Mouse (Mus musculus): ENCODE results near the gene Mpzl1. TPM values are rescaled to one million over a fixed set of nuclear protein-coding genes. Genes with fewer than 3 reads are reported as not detected.

Mpzl1 gene
- polyA plus RNA-seq, 2 experiments: 19.4 to 24.6 TPM

DNA sequence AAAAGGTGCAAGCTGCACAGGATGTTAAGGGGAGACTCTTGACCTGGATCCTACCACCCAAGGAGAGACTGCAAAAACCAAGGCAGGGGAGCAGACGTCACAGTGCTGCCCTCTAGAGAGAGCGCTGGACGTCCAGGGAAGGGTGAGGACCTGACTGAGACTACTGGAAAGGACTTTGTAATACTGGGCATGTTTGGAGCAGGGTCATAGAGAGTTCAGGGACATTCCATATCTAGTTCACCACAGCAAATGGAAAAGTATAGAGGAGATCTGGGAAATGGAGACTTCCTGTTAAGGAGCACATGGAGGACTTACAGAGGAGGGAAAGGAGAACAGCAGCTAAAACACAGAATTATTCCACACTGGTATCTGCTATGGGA, 45.3 kb upstream of the Mpzl1 start:
- ATAC-seq (ENCODE audit: insufficient read depth): no peak
- Histone ChIP-seq H3K27ac (no peak overlapping the region), H3K36me3 (replicated peaks; ENCODE audit: control insufficient read depth, insufficient read depth, low read depth) (no peaks in the 10 kb centered on the region), H3K27me3 (ENCODE audit: control insufficient read depth, insufficient read depth, low read length) (no peaks in the 10 kb centered on the region), H3K4me1 (replicated peaks; ENCODE audit: control insufficient read depth in 2 of 2, insufficient read depth in 2 of 2, low read length in 1 of 2) (peaks cover 0 to 7% of the 10 kb centered on the region in 2 experiments; a peak in 1 of 4 replicates), H3K9me3 (ENCODE audit: control insufficient read depth, low read length) (no peaks in the 10 kb centered on the region), H3K9ac (replicated peaks) (no peak overlapping the region), H3K4me3 (ENCODE audit: insufficient read depth in 1 of 2, low read depth in 2 of 2, low read length in 2 of 2) (no peak overlapping the region), H3K4me2 (ENCODE audit: low read depth) (no peak overlapping the region)
- WGBS (ENCODE audit: insufficient replicate concordance): 63% methylated on average over 3 of the region's 3 CpGs
- DNase-seq (ENCODE audit: low read depth in 3 of 3, low spot score in 3 of 3): no peak
- TF ChIP-seq EP300 (IDR thresholded peaks at IDR 0.05; ENCODE audit: low read depth) (no peak), CTCF (IDR thresholded peaks at IDR 0.05; ENCODE audit: low read depth) (no peak)

DNA sequence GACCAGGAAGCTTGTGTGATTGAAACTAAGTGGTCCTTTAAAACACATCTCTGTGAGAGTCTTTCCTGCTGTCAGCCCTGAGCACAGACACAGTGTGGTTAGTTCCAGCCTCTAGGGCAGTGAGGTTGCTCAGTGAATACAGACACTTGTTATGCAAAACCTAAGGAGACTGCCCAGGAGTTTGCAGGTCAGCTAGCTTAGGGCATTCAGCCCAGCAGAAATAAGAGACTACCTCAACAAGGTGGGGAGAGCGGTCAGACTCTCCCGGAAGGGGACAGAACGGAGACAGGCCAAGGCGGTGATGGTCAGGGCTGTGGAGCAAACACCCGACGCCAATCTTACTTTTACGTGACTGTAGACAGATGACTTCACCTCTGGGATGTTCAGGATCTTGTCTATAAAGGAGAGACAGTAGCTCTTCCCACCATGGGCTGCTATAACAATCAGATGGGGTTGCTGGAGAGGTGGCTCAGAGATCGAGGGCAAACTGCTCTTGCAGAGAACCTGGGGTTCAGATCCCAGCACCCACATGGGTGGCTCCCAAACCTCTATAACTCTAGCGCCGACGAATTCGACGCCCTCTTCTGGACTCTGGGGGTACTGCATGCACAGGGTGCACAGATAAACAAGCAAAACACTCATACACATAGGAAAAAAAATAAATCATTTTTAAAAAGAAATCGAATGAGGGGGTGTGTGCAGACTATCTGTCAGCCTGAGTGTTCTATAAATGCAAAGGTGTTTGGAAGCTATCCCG, 44.7 kb upstream of the Mpzl1 start:
- Histone ChIP-seq H3K27me3 (ENCODE audit: control insufficient read depth, insufficient read depth, low read length) (no peaks in the 10 kb centered on the region), H3K9ac (replicated peaks) (no peak overlapping the region), H3K4me2 (ENCODE audit: low read depth) (no peak overlapping the region), H3K9me3 (ENCODE audit: control insufficient read depth, low read length) (no peaks in the 10 kb centered on the region), H3K36me3 (replicated peaks; ENCODE audit: control insufficient read depth, insufficient read depth, low read depth) (no peaks in the 10 kb centered on the region), H3K4me3 (ENCODE audit: insufficient read depth in 1 of 2, low read depth in 2 of 2, low read length in 2 of 2) (no peak overlapping the region), H3K27ac (no peak overlapping the region), H3K4me1 (replicated peaks; ENCODE audit: control insufficient read depth in 2 of 2, insufficient read depth in 2 of 2, low read length in 1 of 2) (peaks cover 0 to 7% of the 10 kb centered on the region in 2 experiments; a peak in 1 of 4 replicates)
- DNase-seq (ENCODE audit: low read depth in 3 of 3, low spot score in 3 of 3) (no peak), ATAC-seq (ENCODE audit: insufficient read depth) (no peak)
- 69% methylated on average over 15 of the region's 15 CpGs for WGBS (ENCODE audit: insufficient replicate concordance)
- TF ChIP-seq EP300 (IDR thresholded peaks at IDR 0.05; ENCODE audit: low read depth) (no peak), CTCF (IDR thresholded peaks at IDR 0.05; ENCODE audit: low read depth) (peak; percentile 61)

DNA sequence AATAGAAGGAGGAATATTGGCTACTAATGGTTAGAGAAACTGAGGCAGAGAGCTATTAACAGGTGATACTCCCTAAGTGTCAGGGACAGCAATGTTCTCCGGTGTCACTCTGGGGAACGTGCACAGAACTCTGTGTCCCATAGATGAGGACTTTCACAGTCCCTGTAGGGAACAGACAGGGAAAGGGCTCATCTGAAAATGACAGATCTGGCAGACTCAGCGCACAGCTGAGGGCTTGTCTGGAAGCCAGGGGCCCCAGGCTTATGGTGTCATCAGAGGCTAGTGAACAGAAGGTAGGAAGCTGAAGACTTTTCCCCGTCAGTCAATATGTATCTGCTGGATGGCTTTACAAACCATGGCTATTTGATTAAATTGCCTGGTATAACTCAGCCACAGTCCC, 43.2 kb upstream of the Mpzl1 start:
- no peak for TF ChIP-seq EP300 (IDR thresholded peaks at IDR 0.05; ENCODE audit: low read depth)
- TF ChIP-seq CTCF (IDR thresholded peaks at IDR 0.05; ENCODE audit: low read depth): no peak
- WGBS (ENCODE audit: insufficient replicate concordance): 70% methylated on average over 4 of the region's 4 CpGs
- no peaks in the 10 kb centered on the region for H3K27me3 ChIP-seq (ENCODE audit: control insufficient read depth, insufficient read depth, low read length)

DNA sequence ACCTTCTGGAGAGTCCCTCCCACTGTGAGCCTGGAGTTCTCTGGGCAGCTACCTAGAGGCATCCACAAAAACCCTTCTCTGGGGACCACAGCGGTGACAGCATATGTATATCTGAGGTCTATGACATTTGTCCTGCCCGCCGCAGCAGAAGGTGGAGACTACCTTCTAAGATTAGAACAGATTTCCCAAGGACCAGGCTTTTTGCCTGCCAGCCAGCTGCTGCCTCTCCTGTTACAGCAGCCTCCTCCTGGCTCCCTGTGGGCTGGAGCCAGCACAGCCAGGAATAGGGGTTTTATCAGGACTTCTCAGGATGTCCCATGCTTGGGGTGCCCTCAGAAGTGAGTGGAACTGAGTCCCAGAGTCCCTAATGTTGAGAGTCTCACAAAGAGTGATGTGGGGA, 42.7 kb upstream of the Mpzl1 start:
- WGBS (ENCODE audit: insufficient replicate concordance): 69% methylated on average over 3 of the region's 3 CpGs
- ATAC-seq (ENCODE audit: insufficient read depth): no peak
- DNase-seq (ENCODE audit: low read depth in 3 of 3, low spot score in 3 of 3): no peak
- H3K9me3 ChIP-seq (ENCODE audit: control insufficient read depth, low read length): no peaks in the 10 kb centered on the region
- H3K27ac ChIP-seq: no peak overlapping the region
- H3K27me3 ChIP-seq (ENCODE audit: control insufficient read depth, insufficient read depth, low read length): no peaks in the 10 kb centered on the region
- no peak for TF ChIP-seq CTCF (IDR thresholded peaks at IDR 0.05; ENCODE audit: low read depth)
- TF ChIP-seq EP300 (IDR thresholded peaks at IDR 0.05; ENCODE audit: low read depth): no peak
- no peak overlapping the region for H3K4me3 ChIP-seq (ENCODE audit: insufficient read depth in 1 of 2, low read depth in 2 of 2, low read length in 2 of 2)
- H3K36me3 ChIP-seq (replicated peaks; ENCODE audit: control insufficient read depth, insufficient read depth, low read depth): no peaks in the 10 kb centered on the region
- H3K9ac ChIP-seq (replicated peaks): no peak overlapping the region
- no peak overlapping the region for H3K4me2 ChIP-seq (ENCODE audit: low read depth)
- peaks cover 0 to 3% of the 10 kb centered on the region in 2 experiments; a peak in 1 of 4 replicates for H3K4me1 ChIP-seq (replicated peaks; ENCODE audit: control insufficient read depth in 2 of 2, insufficient read depth in 2 of 2, low read length in 1 of 2)

More for the DNA sequence above, 43.2 kb upstream of the Mpzl1 start:
- no peaks in the 10 kb centered on the region for H3K9me3 ChIP-seq (ENCODE audit: control insufficient read depth, low read length)
- peaks cover 0 to 6% of the 10 kb centered on the region in 2 experiments; a peak in 1 of 4 replicates for H3K4me1 ChIP-seq (replicated peaks; ENCODE audit: control insufficient read depth in 2 of 2, insufficient read depth in 2 of 2, low read length in 1 of 2)
- H3K4me3 ChIP-seq (ENCODE audit: insufficient read depth in 1 of 2, low read depth in 2 of 2, low read length in 2 of 2): no peak overlapping the region
- DNase-seq (ENCODE audit: low read depth in 3 of 3, low spot score in 3 of 3) (no peak), ATAC-seq (ENCODE audit: insufficient read depth) (no peak)
- no peak overlapping the region for H3K27ac ChIP-seq
- H3K36me3 ChIP-seq (replicated peaks; ENCODE audit: control insufficient read depth, insufficient read depth, low read depth): no peaks in the 10 kb centered on the region
- no peak overlapping the region for H3K9ac ChIP-seq (replicated peaks)
- no peak overlapping the region for H3K4me2 ChIP-seq (ENCODE audit: low read depth)

DNA sequence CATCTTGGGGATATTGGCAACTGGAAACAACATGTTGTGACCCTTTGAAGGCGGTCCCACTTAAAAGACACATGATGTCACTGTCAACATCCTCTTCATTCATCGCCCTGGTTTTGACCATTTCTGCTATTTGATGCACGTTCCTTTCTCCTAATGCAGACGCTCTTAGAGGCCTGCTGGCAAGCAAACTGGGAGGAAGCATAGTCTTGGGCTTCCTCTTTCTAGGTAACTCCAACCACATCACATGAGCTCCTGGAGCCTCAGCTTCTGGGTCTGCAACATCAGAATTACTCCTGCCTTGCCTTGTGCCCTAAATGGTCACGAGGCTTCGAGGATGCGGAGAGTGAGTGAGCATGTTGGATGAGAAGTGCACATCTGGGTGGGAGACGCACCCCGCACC, 40.8 kb upstream of the Mpzl1 start:
- H3K4me1 ChIP-seq (replicated peaks; ENCODE audit: control insufficient read depth in 2 of 2, insufficient read depth in 2 of 2, low read length in 1 of 2): no peaks in the 10 kb centered on the region; a peak in 1 of 4 replicates
- no peaks in the 10 kb centered on the region for H3K9me3 ChIP-seq (ENCODE audit: control insufficient read depth, low read length)
- H3K4me3 ChIP-seq (ENCODE audit: insufficient read depth in 1 of 2, low read depth in 2 of 2, low read length in 2 of 2): no peak overlapping the region
- H3K4me2 ChIP-seq (ENCODE audit: low read depth): no peak overlapping the region
- WGBS (ENCODE audit: insufficient replicate concordance): 48% methylated on average over 9 of the region's 9 CpGs
- no peak for TF ChIP-seq EP300 (IDR thresholded peaks at IDR 0.05; ENCODE audit: low read depth)
- no peak for TF ChIP-seq CTCF (IDR thresholded peaks at IDR 0.05; ENCODE audit: low read depth)
- DNase-seq (ENCODE audit: low read depth in 3 of 3, low spot score in 3 of 3) (no peak), ATAC-seq (ENCODE audit: insufficient read depth) (no peak)
- H3K27me3 ChIP-seq (ENCODE audit: control insufficient read depth, insufficient read depth, low read length): no peaks in the 10 kb centered on the region
- H3K36me3 ChIP-seq (replicated peaks; ENCODE audit: control insufficient read depth, insufficient read depth, low read depth): no peaks in the 10 kb centered on the region
- no peak overlapping the region for H3K27ac ChIP-seq
- no peak overlapping the region for H3K9ac ChIP-seq (replicated peaks)

Data from liver, embryonic 14.5 days (tissue).